Mouse (Mus musculus) bone marrow macrophage, adult 2 months (primary cell): ENCODE results near the gene Agbl4. TPM values are rescaled to one million over a fixed set of nuclear protein-coding genes. Genes with fewer than 3 reads are reported as not detected.

Experiments
- H3K27ac ChIP-seq: 2 replicates; pipeline ENCODE4 v1.5.1; 2012; ENCODE audit warnings: low read depth, low read length; ENCODE audit not compliant: insufficient read depth
- H3K4me1 ChIP-seq: 2 replicates; pipeline ENCODE4 v1.6.1; 2012; ENCODE audit warnings: low read length; ENCODE audit not compliant: control insufficient read depth, insufficient read depth
- H3K4me3 ChIP-seq: 2 replicates; pipeline ENCODE4 v1.5.1; 2012; ENCODE audit warnings: mild to moderate bottlenecking, low read length, moderate library complexity; ENCODE audit not compliant: insufficient read depth
- CTCF ChIP-seq: IDR thresholded peaks from 2 replicates; pipeline ENCODE4 v1.5.1; 2012; ENCODE audit warnings: low read depth, mild to moderate bottlenecking, low read length, moderate library complexity
- POLR2A ChIP-seq: IDR thresholded peaks from 2 replicates; pipeline ENCODE4 v1.6.1; 2012; ENCODE audit warnings: mild to moderate bottlenecking, low read depth, low read length, borderline replicate concordance
- polyA plus RNA-seq: library from polyadenylated mRNA; stranded (reverse); fragments of >200 nt; gene quantifications from 2 replicates; pipeline ENCODE4 v1.2.4, GENCODE M21; 2012; ENCODE audit not compliant: missing spikeins, insufficient read depth, insufficient read length

Agbl4 gene
- polyA plus RNA-seq, 1 experiment, result not detected

- H3K27ac ChIP-seq, result no peak overlapping the region
- no peak overlapping the region for H3K4me3 ChIP-seq
- no peaks in the 10 kb centered on the region for H3K4me1 ChIP-seq
- TF ChIP-seq POLR2A, result no peak
Measured at GRCm38 (mm10) chr4:111451283-111451918, 1053.9 kb downstream of the Agbl4 start.

DNA sequence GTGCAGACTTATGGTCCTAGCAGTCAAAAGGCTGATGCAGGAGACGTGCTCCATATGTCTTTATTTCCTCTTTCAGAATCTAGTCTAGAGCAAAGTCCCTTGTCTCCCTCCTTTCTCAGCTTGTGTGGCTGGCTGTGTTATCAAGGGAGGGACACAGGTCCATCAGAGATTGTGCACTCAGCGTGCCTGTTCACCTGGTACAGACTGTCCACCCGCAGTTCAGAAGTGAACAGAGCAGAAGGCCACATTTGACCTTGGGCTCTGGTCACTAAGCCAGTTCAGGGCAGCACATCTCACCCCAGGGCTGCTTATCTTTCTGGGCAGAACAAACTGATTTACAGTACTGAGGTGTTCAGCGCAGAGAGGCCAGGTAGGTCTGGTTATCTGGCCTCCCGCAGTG lies 1054.7 kb downstream of the Agbl4 start:
- Histone ChIP-seq H3K4me3 (no peak overlapping the region), H3K4me1 (no peaks in the 10 kb centered on the region)

DNA sequence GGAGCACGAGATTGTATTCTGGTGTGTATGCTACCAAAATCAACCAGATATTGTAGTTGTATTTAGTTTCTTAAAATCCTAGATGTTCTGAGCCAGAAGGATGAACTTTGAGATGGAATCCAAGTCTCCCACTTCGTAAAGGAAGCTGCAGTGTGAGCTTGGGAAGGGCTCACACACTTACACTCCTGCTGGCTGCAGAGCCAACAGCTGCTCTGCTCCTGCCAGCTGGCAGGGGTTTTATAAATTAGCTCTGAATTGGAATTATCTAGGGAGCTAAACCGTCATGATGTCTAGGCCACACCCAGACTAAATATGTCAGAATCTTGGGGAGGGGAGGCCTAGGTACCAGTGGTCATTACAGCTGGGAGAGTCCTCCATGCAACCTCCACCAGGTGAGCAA lies 1055.8 kb downstream of the Agbl4 start:
- no peak for TF ChIP-seq POLR2A
- TF ChIP-seq CTCF, result no peak
- Histone ChIP-seq H3K27ac (no peak overlapping the region), H3K4me3 (no peak overlapping the region), H3K4me1 (no peaks in the 10 kb centered on the region)

More for the DNA sequence above, 1054.7 kb downstream of the Agbl4 start:
- no peak overlapping the region for H3K27ac ChIP-seq
- no peak for TF ChIP-seq CTCF
- no peak for TF ChIP-seq POLR2A

- TF ChIP-seq CTCF (no peak), POLR2A (no peak)
- Histone ChIP-seq H3K4me1 (no peaks in the 10 kb centered on the region), H3K4me3 (no peak overlapping the region), H3K27ac (no peak overlapping the region)
Measured at GRCm38 (mm10) chr4:111455621-111456020, 1058.2 kb downstream of the Agbl4 start.

- Histone ChIP-seq H3K27ac (no peak overlapping the region), H3K4me1 (no peaks in the 10 kb centered on the region), H3K4me3 (no peak overlapping the region)
- TF ChIP-seq POLR2A (no peak), CTCF (no peak)
Measured at GRCm38 (mm10) chr4:111457568-111457967, 1060.1 kb downstream of the Agbl4 start.

DNA sequence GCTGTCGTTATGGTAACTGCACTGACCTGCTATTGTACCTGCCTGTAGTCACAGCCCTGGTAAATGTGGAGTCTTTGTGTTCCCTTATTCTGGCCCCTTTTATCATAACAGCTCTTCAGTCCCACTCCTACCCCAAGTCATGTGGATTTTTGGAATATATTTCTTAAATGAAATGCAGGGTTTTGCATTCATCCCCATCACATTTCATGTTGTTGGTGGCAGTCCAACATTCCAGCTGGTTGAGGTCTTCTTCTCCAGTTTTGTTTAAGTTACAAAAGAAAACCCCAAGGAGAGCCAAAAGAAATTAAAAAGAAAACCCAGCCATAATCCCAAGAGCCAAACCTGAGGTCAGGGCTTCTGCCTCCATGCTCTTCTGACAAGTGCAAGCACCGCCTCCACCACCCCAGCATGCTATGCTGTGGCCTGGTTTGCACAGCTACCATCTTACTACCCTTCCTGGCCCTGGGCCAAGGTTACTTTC lies 1069.9 kb downstream of the Agbl4 start:
- H3K27ac ChIP-seq, result no peak overlapping the region
- no peak overlapping the region for H3K4me3 ChIP-seq
- H3K4me1 ChIP-seq, result no peaks in the 10 kb centered on the region
- no peak for TF ChIP-seq CTCF
- TF ChIP-seq POLR2A, result no peak

GRCm38 (mm10) chr4:111467796-111468195 lies 1070.3 kb downstream of the Agbl4 start:
- no peak overlapping the region for H3K27ac ChIP-seq
- H3K4me1 ChIP-seq, result no peaks in the 10 kb centered on the region
- H3K4me3 ChIP-seq, result no peak overlapping the region

DNA sequence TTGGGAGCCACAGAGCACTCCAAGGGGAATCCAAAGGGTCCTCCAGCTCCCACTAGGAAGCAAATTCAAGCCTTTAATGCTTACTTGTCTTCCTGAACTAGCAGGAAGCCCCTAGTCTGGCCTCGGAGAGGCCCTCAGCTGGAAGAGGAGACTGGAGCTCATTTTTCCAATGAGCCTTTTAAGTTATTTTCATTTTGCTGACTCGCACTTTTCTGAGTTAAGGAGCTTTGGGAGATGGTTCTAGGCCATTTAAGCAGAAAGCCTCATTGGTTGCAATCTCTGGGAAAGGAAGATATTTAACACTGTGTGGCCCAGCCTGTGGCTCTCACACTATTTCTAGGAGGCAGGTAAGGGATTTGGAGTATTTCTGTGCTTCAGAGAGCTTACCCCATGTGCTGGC lies 1072.4 kb downstream of the Agbl4 start:
- H3K4me1 ChIP-seq, result no peaks in the 10 kb centered on the region
- H3K27ac ChIP-seq, result no peak overlapping the region
- TF ChIP-seq CTCF, result no peak
- no peak for TF ChIP-seq POLR2A
- no peak overlapping the region for H3K4me3 ChIP-seq

More at GRCm38 (mm10) chr4:111467796-111468195, 1070.3 kb downstream of the Agbl4 start:
- TF ChIP-seq CTCF (no peak), POLR2A (no peak)

- H3K4me3 ChIP-seq, result no peak overlapping the region
- H3K27ac ChIP-seq, result no peak overlapping the region
- TF ChIP-seq CTCF, result no peak
- no peaks in the 10 kb centered on the region for H3K4me1 ChIP-seq
Measured at GRCm38 (mm10) chr4:111471726-111472125, 1074.3 kb downstream of the Agbl4 start.

DNA sequence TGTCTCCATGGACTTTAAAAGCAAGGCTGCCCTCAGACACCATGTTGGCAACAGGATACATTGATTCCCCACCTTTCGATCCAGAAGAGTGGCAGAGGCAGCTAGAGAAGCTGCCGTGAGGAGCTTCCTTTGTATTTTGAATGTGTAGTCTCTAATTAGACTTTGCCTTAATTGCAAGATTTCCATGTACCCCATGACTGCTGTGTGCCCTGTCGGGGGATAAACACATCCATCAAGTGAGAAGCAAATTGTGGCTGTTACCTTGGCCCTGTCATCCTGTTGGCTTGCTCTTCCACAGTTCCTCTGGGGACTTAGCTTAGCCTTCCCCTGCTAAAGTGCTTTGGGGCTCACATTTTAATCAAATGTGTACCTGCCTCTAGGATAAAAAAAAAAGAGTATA lies 1075.0 kb downstream of the Agbl4 start:
- TF ChIP-seq POLR2A (no peak), CTCF (no peak)

More for the DNA sequence above, 1075.0 kb downstream of the Agbl4 start:
- Histone ChIP-seq H3K4me3 (no peak overlapping the region), H3K27ac (no peak overlapping the region), H3K4me1 (no peaks in the 10 kb centered on the region)
